Mouse (Mus musculus) spleen, adult 2 months (tissue): ENCODE measurements around the gene Itpk1.

Source experiments
- CTCF ChIP-seq: fragments of 200-500 bp; IDR thresholded peaks from 2 replicates; pipeline ENCODE4 v1.5.1; 2011; ENCODE audit warnings: mild to moderate bottlenecking, inconsistent platforms; ENCODE audit not compliant: insufficient read depth, insufficient read length, insufficient replicate concordance; ENCODE audit errors: extremely low read depth
- POLR2A ChIP-seq: fragments of 200-500 bp; IDR thresholded peaks from 2 replicates; pipeline ENCODE4 v1.6.1; 2011; ENCODE audit warnings: low read depth, low read length, inconsistent platforms

- TF ChIP-seq POLR2A: no peak
- no peak for TF ChIP-seq CTCF
Measured at GRCm38 (mm10) chr12:102695369-102696239, 9.1 kb downstream of the Itpk1 start.
